Mouse (Mus musculus): ENCODE results near the gene Gm13762. TPM values are rescaled to one million over a fixed set of nuclear protein-coding genes. Genes with fewer than 3 reads are reported as not detected.

Gene Gm13762
- not detected for polyA plus RNA-seq (2014; fragmentation: Illumina TruSeq; extraction: RNeasy Lipid Tissue Mini Kit (QIAGEN cat#74804); ENCODE audit: low read depth, low replicate concordance)

DNA sequence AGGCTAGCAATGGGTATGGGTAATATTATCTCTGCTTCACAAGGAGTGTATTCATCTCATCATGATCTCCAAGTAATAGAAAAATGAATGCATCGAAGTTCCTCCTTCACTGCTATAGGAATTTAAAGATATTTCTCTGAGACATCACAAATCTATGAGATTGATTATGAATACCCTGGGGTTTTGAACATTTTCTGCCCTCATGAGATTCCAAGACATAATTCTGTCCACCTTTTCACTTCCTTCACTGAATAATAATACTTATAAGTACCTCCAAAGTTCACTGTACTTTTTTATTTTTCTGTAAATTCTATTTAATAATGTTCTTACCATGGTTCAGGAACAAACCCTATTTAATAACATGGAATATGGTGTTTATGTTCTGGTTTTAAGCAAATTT is at the start of gene Gm13762:
TSS of gene Gm13762 (minus strand) at position 101 of the 400 bp plus-strand sequence.

DNA sequence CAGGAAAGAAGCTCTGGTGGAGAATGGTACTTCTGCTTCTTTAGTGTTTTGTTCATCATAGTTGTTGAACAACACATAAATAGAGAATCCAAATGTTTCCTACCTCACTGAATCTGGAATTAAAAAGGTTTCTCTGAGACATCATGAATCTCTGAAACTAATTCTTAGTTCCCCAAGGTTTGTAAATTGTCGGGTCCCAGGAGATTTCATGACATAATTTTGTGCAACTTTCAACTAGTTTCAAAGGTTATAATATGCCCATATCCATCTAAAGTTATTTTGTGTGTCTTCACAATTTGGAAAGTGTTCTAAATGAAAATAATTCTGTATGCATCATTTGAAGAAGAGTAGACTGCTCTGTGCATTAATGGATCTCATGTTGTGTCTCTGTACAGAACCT is 38.2 kb upstream of the Gm13762 start, which contains the start of gene Olfr1216:
TSS of gene Olfr1216 (minus strand) at position 101 of the 400 bp plus-strand sequence.

DNA sequence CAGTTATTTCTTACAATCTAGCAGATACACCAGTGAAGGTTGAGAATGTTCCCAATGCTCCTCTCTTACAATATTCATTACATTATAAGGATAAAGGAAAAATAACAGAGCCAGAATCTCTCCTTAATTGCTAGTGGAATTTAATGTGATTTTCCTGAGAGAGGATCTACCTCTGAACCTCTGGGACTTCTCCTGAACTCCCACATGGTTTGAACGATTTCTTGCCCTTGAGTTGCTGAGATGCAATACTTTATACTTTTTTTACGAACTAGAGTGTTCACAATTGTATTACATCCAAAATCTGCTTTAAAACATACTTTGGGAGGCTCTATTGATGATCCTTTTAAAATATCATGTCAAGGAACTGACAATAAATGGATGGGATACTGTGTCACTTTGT is 26.8 kb upstream of the Gm13762 start, which contains the start of gene Olfr1215:
TSS of gene Olfr1215 (minus strand) at position 101 of the 400 bp plus-strand sequence.

GRCm38 (mm10) chr2:88992553-88992952 is 12.5 kb upstream of the Gm13762 start, which contains the start of gene Olfr1214:
Gene Olfr1214 (minus strand): TSS chr2:88992653.

DNA sequence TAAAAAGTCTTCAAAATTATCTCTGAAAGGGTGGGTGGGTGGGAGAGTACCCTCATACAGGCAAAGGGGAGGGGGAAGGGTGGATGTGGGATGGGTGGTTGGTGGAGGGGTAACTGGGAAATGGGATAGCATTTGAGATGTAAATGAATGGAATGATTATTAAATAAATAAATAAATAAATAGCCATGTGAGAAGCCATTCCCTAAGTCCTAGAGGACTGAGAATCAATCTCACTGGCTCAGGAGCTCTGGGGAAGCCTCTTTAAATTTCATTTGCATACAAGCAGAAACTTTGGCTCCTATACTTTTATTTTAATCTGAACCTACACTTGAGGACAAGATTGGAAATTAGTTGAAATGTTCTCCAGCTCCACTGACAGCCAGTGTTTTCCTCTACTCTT is 26.4 kb downstream of the Gm13762 start, which contains the start of gene Olfr1212:
TSS of gene Olfr1212 (plus strand) at position 301 of the 400 bp plus-strand sequence.

DNA sequence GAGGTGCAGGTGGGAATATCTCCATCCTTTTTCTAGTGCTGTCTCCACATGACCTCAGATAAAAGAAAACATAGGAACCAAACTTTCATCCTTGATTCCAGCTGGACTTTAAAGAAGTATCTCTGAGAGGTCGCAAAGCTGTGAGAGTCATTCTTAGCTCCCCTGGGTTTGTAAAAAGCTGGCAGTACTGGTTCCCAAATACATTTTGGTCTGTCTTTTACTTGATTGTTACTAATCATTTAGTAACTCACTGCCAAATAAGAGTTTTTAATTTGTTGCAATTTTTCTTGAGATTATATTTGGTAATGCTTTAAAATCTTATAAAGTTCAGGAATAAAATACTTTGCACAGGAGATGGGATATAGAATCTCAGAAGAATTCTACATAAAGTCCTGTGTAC is 42.1 kb downstream of the Gm13762 start, which contains the start of gene Olfr1211:
TSS of gene Olfr1211 (minus strand) at position 101 of the 400 bp plus-strand sequence.

Other genes starting within 250 kb of the Gm13762 start
- gene Olfr1197, start 247.9 kb downstream of the Gm13762 start, polyA plus RNA-seq (2014; fragmentation: Illumina TruSeq; extraction: RNeasy Lipid Tissue Mini Kit (QIAGEN cat#74804); ENCODE audit: low read depth, low replicate concordance) = not detected
- gene Olfr1198, start 228.9 kb downstream of the Gm13762 start, polyA plus RNA-seq (2014; fragmentation: Illumina TruSeq; extraction: RNeasy Lipid Tissue Mini Kit (QIAGEN cat#74804); ENCODE audit: low read depth, low replicate concordance) = not detected
- gene Olfr1199, start 219.8 kb downstream of the Gm13762 start, polyA plus RNA-seq (2014; fragmentation: Illumina TruSeq; extraction: RNeasy Lipid Tissue Mini Kit (QIAGEN cat#74804); ENCODE audit: low read depth, low replicate concordance) = not detected
- not detected for gene Olfr1200, start 209.8 kb downstream of the Gm13762 start, polyA plus RNA-seq (2014; fragmentation: Illumina TruSeq; extraction: RNeasy Lipid Tissue Mini Kit (QIAGEN cat#74804); ENCODE audit: low read depth, low replicate concordance)
- not detected for gene Olfr1201, start 187.2 kb downstream of the Gm13762 start, polyA plus RNA-seq (2014; fragmentation: Illumina TruSeq; extraction: RNeasy Lipid Tissue Mini Kit (QIAGEN cat#74804); ENCODE audit: low read depth, low replicate concordance)
- gene Olfr1202, start 165.8 kb downstream of the Gm13762 start, polyA plus RNA-seq (2014; fragmentation: Illumina TruSeq; extraction: RNeasy Lipid Tissue Mini Kit (QIAGEN cat#74804); ENCODE audit: low read depth, low replicate concordance) = not detected
- not detected for gene Olfr1205, start 150.5 kb downstream of the Gm13762 start, polyA plus RNA-seq (2014; fragmentation: Illumina TruSeq; extraction: RNeasy Lipid Tissue Mini Kit (QIAGEN cat#74804); ENCODE audit: low read depth, low replicate concordance)
- not detected for gene Olfr1204, start 131.0 kb downstream of the Gm13762 start, polyA plus RNA-seq (2014; fragmentation: Illumina TruSeq; extraction: RNeasy Lipid Tissue Mini Kit (QIAGEN cat#74804); ENCODE audit: low read depth, low replicate concordance)
- gene Olfr1206, start 117.0 kb downstream of the Gm13762 start, polyA plus RNA-seq (2014; fragmentation: Illumina TruSeq; extraction: RNeasy Lipid Tissue Mini Kit (QIAGEN cat#74804); ENCODE audit: low read depth, low replicate concordance) = not detected
- gene Olfr1208, start 78.0 kb downstream of the Gm13762 start, polyA plus RNA-seq (2014; fragmentation: Illumina TruSeq; extraction: RNeasy Lipid Tissue Mini Kit (QIAGEN cat#74804); ENCODE audit: low read depth, low replicate concordance) = not detected
- not detected for gene Olfr1209, start 65.1 kb downstream of the Gm13762 start, polyA plus RNA-seq (2014; fragmentation: Illumina TruSeq; extraction: RNeasy Lipid Tissue Mini Kit (QIAGEN cat#74804); ENCODE audit: low read depth, low replicate concordance)
- gene Olfr1211, start 42.2 kb downstream of the Gm13762 start, polyA plus RNA-seq (2014; fragmentation: Illumina TruSeq; extraction: RNeasy Lipid Tissue Mini Kit (QIAGEN cat#74804); ENCODE audit: low read depth, low replicate concordance) = not detected
- not detected for gene Olfr1212, start 26.3 kb downstream of the Gm13762 start, polyA plus RNA-seq (2014; fragmentation: Illumina TruSeq; extraction: RNeasy Lipid Tissue Mini Kit (QIAGEN cat#74804); ENCODE audit: low read depth, low replicate concordance)
- gene Olfr1214, start 12.4 kb upstream of the Gm13762 start, polyA plus RNA-seq (2014; fragmentation: Illumina TruSeq; extraction: RNeasy Lipid Tissue Mini Kit (QIAGEN cat#74804); ENCODE audit: low read depth, low replicate concordance) = not detected
- not detected for gene Olfr1215, start 26.7 kb upstream of the Gm13762 start, polyA plus RNA-seq (2014; fragmentation: Illumina TruSeq; extraction: RNeasy Lipid Tissue Mini Kit (QIAGEN cat#74804); ENCODE audit: low read depth, low replicate concordance)
- not detected for gene Olfr1216, start 38.1 kb upstream of the Gm13762 start, polyA plus RNA-seq (2014; fragmentation: Illumina TruSeq; extraction: RNeasy Lipid Tissue Mini Kit (QIAGEN cat#74804); ENCODE audit: low read depth, low replicate concordance)
- gene Olfr1217, start 51.8 kb upstream of the Gm13762 start, polyA plus RNA-seq (2014; fragmentation: Illumina TruSeq; extraction: RNeasy Lipid Tissue Mini Kit (QIAGEN cat#74804); ENCODE audit: low read depth, low replicate concordance) = not detected
- gene Olfr1218, start 80.9 kb upstream of the Gm13762 start, polyA plus RNA-seq (2014; fragmentation: Illumina TruSeq; extraction: RNeasy Lipid Tissue Mini Kit (QIAGEN cat#74804); ENCODE audit: low read depth, low replicate concordance) = not detected
- gene Olfr1219, start 103.2 kb upstream of the Gm13762 start, polyA plus RNA-seq (2014; fragmentation: Illumina TruSeq; extraction: RNeasy Lipid Tissue Mini Kit (QIAGEN cat#74804); ENCODE audit: low read depth, low replicate concordance) = 0.07 TPM
- gene Olfr1220, start 126.6 kb upstream of the Gm13762 start, polyA plus RNA-seq (2014; fragmentation: Illumina TruSeq; extraction: RNeasy Lipid Tissue Mini Kit (QIAGEN cat#74804); ENCODE audit: low read depth, low replicate concordance) = 0.07 TPM
- not detected for gene Olfr1221, start 137.0 kb upstream of the Gm13762 start, polyA plus RNA-seq (2014; fragmentation: Illumina TruSeq; extraction: RNeasy Lipid Tissue Mini Kit (QIAGEN cat#74804); ENCODE audit: low read depth, low replicate concordance)
- gene Olfr1222, start 152.8 kb upstream of the Gm13762 start, polyA plus RNA-seq (2014; fragmentation: Illumina TruSeq; extraction: RNeasy Lipid Tissue Mini Kit (QIAGEN cat#74804); ENCODE audit: low read depth, low replicate concordance) = not detected
- not detected for gene Olfr1223, start 171.3 kb upstream of the Gm13762 start, polyA plus RNA-seq (2014; fragmentation: Illumina TruSeq; extraction: RNeasy Lipid Tissue Mini Kit (QIAGEN cat#74804); ENCODE audit: low read depth, low replicate concordance)
- gene Olfr1224-ps1, start 183.8 kb upstream of the Gm13762 start, polyA plus RNA-seq (2014; fragmentation: Illumina TruSeq; extraction: RNeasy Lipid Tissue Mini Kit (QIAGEN cat#74804); ENCODE audit: low read depth, low replicate concordance) = not detected
- not detected for gene Olfr1225, start 194.4 kb upstream of the Gm13762 start, polyA plus RNA-seq (2014; fragmentation: Illumina TruSeq; extraction: RNeasy Lipid Tissue Mini Kit (QIAGEN cat#74804); ENCODE audit: low read depth, low replicate concordance)
- gene Olfr1226, start 219.8 kb upstream of the Gm13762 start, polyA plus RNA-seq (2014; fragmentation: Illumina TruSeq; extraction: RNeasy Lipid Tissue Mini Kit (QIAGEN cat#74804); ENCODE audit: low read depth, low replicate concordance) = 0.07 TPM